Mouse (Mus musculus): ENCODE measurements around the gene Stxbp2. TPM values are rescaled to one million over a fixed set of nuclear protein-coding genes. Genes with fewer than 3 reads are reported as not detected.

Stxbp2 gene
- polyA plus RNA-seq, 1 experiment from 2014 or later, result 105 TPM

DNA sequence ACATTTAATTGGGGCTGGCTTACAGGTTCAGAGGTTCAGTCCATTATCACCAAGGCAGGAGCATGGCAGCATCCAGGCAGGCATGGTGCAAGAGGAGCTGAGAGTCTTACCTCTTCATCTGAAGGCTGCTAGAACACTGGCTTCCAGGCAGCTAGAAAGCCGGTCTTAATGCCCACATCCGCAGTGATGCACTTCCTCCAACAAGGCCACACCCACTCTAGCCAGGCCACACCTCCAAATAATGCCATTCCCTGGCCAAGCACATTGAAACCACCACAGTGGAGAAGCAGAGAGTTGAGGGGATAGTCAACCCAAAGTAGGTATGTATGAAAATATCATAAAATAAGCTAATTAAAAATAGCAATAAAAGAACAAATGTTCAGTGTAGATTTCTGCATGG lies 39.6 kb downstream of the Stxbp2 start:
- Histone ChIP-seq H3K9me3 (no peaks in the 10 kb centered on the region), H3K4me1 (no peaks in the 10 kb centered on the region), H3K4me3 (replicated peaks) (no peak overlapping the region), H3K27ac (no peak overlapping the region), H3K36me3 (no peaks in the 10 kb centered on the region), H3K4me2 (no peak overlapping the region), H3K27me3 (replicated peaks) (no peaks in the 10 kb centered on the region), H3K9ac (no peak overlapping the region)
- WGBS, result 77% methylated on average over 2 of the region's 2 CpGs
- no peak for ATAC-seq (ENCODE audit: insufficient read depth, low FRiP score, low read depth)

DNA sequence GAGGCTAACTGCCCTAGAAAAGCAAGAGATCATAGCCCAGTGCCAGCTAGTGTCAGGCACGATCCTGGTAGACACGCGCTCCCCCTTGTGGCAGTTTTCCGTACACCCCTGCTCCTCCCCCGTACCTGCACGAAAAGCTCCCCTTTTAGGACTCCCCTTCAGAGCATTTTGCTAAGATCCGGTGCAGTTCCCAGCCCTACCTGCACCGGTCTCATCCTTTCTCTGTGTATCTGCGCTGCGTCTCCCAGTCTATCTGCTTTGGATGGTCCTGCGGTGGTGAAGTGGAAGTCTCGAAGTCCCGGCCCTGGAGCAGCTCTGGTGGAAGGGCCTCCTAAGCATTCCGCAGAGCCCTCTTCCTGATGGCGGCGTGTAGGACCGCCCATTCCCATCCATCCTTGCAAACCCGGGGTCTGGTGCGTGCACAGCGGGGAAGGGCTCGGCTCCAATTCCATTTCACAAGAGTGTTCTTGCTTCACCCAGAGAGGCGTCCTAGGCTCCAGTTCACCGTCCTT lies 41.3 kb downstream of the Stxbp2 start, which contains the start of gene Fcor:
Fcor (minus strand) TSS at position 383 of the 512 bp plus-strand sequence.
- H3K36me3 ChIP-seq, result no peaks in the 10 kb centered on the region
- WGBS, result under 1% methylated on average over 23 of the region's 23 CpGs
- peak within 1 kb of the TSS; percentile 63 for H3K4me3 ChIP-seq (replicated peaks)
- H3K9ac ChIP-seq, result peak within 1 kb of the TSS; percentile 40; the same call in 1 of the 2 replicates
- H3K4me1 ChIP-seq, result no peaks in the 10 kb centered on the region
- H3K27ac ChIP-seq, result peak within 1 kb of the TSS; percentile 59; the same call in 1 of the 2 replicates
- no peaks in the 10 kb centered on the region for H3K9me3 ChIP-seq
- peak; percentile 77 for ATAC-seq (ENCODE audit: insufficient read depth, low FRiP score, low read depth)
- H3K27me3 ChIP-seq (replicated peaks), result no peaks in the 10 kb centered on the region
- peak within 1 kb of the TSS; percentile 91 for H3K4me2 ChIP-seq

DNA sequence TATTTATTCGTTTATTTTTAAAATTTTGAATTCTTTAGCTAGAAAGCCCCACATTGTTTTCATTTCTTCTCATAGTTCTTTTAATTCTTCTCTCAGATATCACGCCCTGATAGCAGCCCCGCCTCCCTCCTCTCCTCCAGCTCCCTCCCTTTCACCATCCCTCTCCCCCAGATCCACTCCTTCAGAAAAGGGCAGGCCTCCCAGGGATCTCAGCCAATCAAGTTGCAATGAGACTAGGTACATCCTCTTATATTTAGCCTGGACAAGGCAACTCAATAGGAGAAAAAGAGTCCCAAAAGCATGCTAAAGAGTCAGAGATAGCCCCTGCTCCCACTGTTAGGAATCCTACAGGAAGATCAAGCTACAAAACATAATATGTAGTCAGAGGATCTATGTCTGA lies 43.9 kb downstream of the Stxbp2 start:
- 47% methylated on average over 3 of the region's 3 CpGs for WGBS
- Histone ChIP-seq H3K9ac (no peak overlapping the region), H3K4me3 (replicated peaks) (no peak overlapping the region), H3K27ac (no peak overlapping the region), H3K36me3 (peaks cover 11% of the 10 kb centered on the region), H3K4me1 (peaks cover 11% of the 10 kb centered on the region; the same call in 1 of the 2 replicates), H3K9me3 (no peaks in the 10 kb centered on the region), H3K27me3 (replicated peaks) (no peaks in the 10 kb centered on the region), H3K4me2 (no peak overlapping the region)
- ATAC-seq (ENCODE audit: insufficient read depth, low FRiP score, low read depth), result no peak

DNA sequence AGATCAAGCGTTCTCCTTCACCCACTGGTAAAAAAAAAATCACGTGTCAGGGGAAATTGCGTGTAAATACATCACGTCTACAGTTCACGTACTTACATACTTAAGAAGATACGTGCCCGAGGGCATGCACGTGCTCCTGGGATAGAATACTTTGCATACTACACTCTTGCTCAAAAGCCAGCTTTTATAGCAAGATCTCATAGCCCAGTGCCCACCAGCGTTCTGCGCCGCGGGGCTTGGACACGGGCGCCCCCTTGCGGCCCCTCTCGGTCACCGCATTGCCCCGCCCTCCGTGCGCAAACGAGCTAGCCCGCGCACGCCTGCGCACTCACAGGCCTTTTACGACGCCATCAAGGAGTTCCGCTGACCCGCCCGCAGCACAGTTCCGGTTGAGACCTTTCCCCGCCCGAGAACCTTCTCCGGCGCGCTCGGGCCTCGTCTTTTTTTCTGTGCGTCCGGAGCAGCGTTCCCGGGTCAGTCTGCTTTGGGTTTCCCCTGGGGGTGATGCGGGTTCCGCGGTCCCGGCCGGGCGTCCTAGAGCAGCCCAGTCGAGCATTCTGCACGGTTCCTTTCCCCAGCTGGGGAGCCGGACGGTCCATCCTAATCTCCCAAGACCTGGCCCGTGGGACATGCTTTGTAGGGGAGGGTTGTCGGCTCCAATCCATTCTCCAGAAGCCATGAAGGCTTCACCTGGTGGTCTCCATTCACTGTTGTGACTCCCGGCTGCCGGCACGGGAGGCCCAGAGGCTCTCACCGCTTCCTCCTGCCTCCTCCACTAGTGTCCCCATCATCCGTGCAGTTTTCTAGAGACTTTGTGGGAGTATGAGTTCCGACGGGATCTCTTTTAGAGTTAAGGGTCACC lies 45.6 kb downstream of the Stxbp2 start, which contains the start of gene Trappc5:
Trappc5 (plus strand) TSS at position 169 of the 862 bp plus-strand sequence.
- Histone ChIP-seq H3K36me3 (peaks cover 25% of the 10 kb centered on the region), H3K27me3 (replicated peaks) (no peaks in the 10 kb centered on the region), H3K4me3 (replicated peaks) (peak within 1 kb of the TSS; percentile 93), H3K4me2 (peak within 1 kb of the TSS; percentile 63), H3K9me3 (no peaks in the 10 kb centered on the region), H3K27ac (peak within 1 kb of the TSS; percentile 96), H3K9ac (peak within 1 kb of the TSS; percentile 86), H3K4me1 (peaks cover 11% of the 10 kb centered on the region; the same call in 1 of the 2 replicates)
- peak; percentile 87 for ATAC-seq (ENCODE audit: insufficient read depth, low FRiP score, low read depth)
- whole genome bisulfite sequencing, result under 1% methylated on average over 61 of the region's 61 CpGs

DNA sequence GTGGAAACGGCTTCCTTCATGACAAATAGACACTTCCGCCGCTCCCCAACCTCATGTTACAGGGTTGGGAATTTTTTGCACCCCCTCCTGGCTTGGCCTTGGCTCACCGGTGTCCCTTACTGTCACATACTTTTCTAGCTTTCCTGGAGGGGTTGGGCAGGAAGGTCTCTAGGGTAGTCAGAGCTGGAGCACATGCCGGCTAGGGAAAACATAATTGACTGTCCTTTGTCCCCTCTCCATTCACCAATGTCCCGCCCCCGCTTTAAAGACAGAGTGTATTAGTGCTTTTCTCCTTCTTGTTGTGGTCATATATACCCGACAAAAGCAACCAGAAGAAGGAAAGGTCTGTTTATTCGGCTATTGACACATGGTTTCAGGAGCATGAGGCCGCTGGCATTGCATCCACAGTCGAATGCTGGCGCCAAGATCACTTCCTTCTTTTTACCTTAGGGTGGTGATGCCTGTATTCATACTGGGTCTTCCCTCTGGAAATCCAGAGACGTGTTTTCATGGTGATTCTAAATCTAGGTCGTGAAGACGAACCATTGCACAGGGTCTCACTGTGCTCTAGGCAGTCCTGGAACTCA lies 46.3 kb downstream of the Stxbp2 start:
- H3K4me1 ChIP-seq, result peaks cover 11% of the 10 kb centered on the region; the same call in 1 of the 2 replicates
- no peaks in the 10 kb centered on the region for H3K27me3 ChIP-seq (replicated peaks)
- peaks cover 25% of the 10 kb centered on the region for H3K36me3 ChIP-seq
- H3K9me3 ChIP-seq, result no peaks in the 10 kb centered on the region
- H3K4me3 ChIP-seq (replicated peaks), result peak overlapping the region; percentile 93
- H3K9ac ChIP-seq, result peak overlapping the region; percentile 86
- peak overlapping the region; percentile 63 for H3K4me2 ChIP-seq
- H3K27ac ChIP-seq, result peak overlapping the region; percentile 96
- 0 out of 2 replicates have a peak, but pooled peaks have one; percentile 4 for ATAC-seq (ENCODE audit: insufficient read depth, low FRiP score, low read depth)
- 5% methylated on average over 15 of the region's 15 CpGs for WGBS

DNA sequence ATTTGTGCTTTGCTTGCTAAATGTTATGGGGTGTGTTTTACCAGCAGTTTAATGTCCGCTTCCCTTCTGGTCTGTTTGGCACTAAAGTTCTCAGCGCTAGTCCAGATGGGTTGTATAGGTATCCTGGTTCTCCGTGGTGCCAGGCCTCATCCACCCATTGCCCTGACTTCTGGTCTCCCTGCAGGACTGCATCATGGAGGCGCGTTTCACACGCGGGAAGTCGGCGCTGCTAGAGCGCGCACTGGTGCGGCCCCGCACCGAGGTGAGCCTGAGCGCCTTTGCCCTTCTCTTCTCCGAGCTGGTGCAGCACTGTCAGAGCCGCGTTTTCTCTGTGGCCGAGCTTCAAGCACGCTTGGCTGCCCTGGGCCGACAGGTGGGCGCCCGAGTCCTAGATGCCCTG lies 48.1 kb downstream of the Stxbp2 start:
- no peaks in the 10 kb centered on the region for H3K9me3 ChIP-seq
- H3K9ac ChIP-seq, result no peak overlapping the region
- no peaks in the 10 kb centered on the region for H3K27me3 ChIP-seq (replicated peaks)
- H3K4me3 ChIP-seq (replicated peaks), result no peak overlapping the region
- no peak overlapping the region for H3K27ac ChIP-seq
- peaks cover 25% of the 10 kb centered on the region for H3K36me3 ChIP-seq
- no peak for ATAC-seq (ENCODE audit: insufficient read depth, low FRiP score, low read depth)
- peaks cover 11% of the 10 kb centered on the region; the same call in 1 of the 2 replicates for H3K4me1 ChIP-seq
- WGBS, result 95% methylated on average over 23 of the region's 23 CpGs
- no peak overlapping the region for H3K4me2 ChIP-seq

DNA sequence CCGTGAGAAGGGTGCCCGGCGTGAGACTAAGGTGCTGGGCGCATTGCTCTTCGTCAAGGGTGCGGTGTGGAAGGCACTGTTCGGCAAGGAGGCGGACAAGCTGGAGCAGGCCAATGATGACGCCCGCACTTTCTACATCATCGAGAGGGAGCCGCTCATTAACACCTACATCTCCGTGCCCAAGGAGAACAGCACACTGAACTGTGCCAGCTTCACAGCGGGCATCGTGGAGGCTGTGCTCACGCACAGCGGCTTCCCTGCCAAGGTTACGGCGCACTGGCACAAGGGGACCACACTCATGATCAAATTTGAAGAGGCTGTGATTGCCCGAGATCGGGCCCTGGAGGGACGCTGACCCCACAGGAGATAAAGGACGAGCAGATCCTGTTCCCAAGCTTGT lies 48.5 kb downstream of the Stxbp2 start:
- H3K4me2 ChIP-seq, result no peak overlapping the region
- no peak overlapping the region for H3K9ac ChIP-seq
- WGBS, result 97% methylated on average over 23 of the region's 23 CpGs
- H3K4me3 ChIP-seq (replicated peaks), result no peak overlapping the region
- no peaks in the 10 kb centered on the region for H3K9me3 ChIP-seq
- H3K4me1 ChIP-seq, result peaks cover 11% of the 10 kb centered on the region; the same call in 1 of the 2 replicates
- H3K27ac ChIP-seq, result no peak overlapping the region
- ATAC-seq (ENCODE audit: insufficient read depth, low FRiP score, low read depth), result no peak
- H3K36me3 ChIP-seq, result peaks cover 25% of the 10 kb centered on the region
- no peaks in the 10 kb centered on the region for H3K27me3 ChIP-seq (replicated peaks)

DNA sequence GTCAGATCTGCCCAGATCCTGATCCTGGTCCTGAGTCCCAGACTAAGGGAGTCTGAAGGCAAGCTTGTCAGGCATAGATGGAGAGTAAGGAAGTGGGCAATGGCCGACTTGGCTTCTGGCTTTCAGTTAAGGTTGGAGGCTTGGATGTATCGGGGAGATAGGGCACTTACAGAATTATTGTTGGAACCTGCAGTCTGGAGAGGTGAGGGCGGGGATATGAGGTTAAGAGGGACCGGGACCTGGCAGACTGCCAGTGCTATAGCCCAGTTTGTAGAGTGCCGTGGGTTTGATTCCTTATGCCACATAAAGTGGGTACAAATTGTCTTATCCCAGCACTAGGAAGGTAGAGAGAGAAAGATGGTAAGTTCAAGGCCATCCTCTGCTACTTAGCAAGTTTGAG lies 48.9 kb downstream of the Stxbp2 start:
- 80% methylated on average over 5 of the region's 5 CpGs for whole genome bisulfite sequencing
- H3K27me3 ChIP-seq (replicated peaks), result no peaks in the 10 kb centered on the region
- peaks cover 11% of the 10 kb centered on the region; the same call in 1 of the 2 replicates for H3K4me1 ChIP-seq
- H3K36me3 ChIP-seq, result peaks cover 25% of the 10 kb centered on the region
- H3K4me2 ChIP-seq, result no peak overlapping the region
- no peaks in the 10 kb centered on the region for H3K9me3 ChIP-seq
- ATAC-seq (ENCODE audit: insufficient read depth, low FRiP score, low read depth), result no peak
- no peak overlapping the region for H3K4me3 ChIP-seq (replicated peaks)
- H3K9ac ChIP-seq, result no peak overlapping the region
- no peak overlapping the region for H3K27ac ChIP-seq

DNA sequence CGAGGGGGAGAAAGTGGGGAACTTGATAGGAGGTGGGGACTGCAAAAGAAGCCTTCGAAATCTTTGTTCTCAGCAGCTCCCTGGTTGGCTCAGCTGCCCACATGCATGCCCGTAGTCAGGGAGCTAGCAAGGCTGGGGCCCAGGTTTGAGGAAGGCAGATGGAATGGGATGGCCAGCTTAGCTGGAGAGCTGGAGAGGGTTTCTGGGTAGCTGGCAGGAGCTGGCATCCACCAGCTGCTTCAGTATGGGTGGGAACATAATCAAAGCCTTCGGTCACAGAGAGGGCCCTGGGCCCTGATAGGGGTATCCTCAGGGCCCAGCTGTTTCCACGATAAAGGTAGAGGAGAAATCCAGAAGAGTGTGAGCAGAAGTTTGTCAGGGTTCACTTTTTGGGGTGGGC lies 51.7 kb downstream of the Stxbp2 start:
- H3K4me3 ChIP-seq (replicated peaks), result no peak overlapping the region
- no peak overlapping the region for H3K9ac ChIP-seq
- H3K9me3 ChIP-seq, result no peaks in the 10 kb centered on the region
- no peak for ATAC-seq (ENCODE audit: insufficient read depth, low FRiP score, low read depth)
- H3K27me3 ChIP-seq (replicated peaks), result no peaks in the 10 kb centered on the region
- peaks cover 25% of the 10 kb centered on the region for H3K36me3 ChIP-seq
- no peak overlapping the region for H3K27ac ChIP-seq
- 83% methylated on average over 5 of the region's 5 CpGs for WGBS
- no peak overlapping the region for H3K4me2 ChIP-seq
- H3K4me1 ChIP-seq, result peaks cover 9% of the 10 kb centered on the region; the same call in 1 of the 2 replicates

DNA sequence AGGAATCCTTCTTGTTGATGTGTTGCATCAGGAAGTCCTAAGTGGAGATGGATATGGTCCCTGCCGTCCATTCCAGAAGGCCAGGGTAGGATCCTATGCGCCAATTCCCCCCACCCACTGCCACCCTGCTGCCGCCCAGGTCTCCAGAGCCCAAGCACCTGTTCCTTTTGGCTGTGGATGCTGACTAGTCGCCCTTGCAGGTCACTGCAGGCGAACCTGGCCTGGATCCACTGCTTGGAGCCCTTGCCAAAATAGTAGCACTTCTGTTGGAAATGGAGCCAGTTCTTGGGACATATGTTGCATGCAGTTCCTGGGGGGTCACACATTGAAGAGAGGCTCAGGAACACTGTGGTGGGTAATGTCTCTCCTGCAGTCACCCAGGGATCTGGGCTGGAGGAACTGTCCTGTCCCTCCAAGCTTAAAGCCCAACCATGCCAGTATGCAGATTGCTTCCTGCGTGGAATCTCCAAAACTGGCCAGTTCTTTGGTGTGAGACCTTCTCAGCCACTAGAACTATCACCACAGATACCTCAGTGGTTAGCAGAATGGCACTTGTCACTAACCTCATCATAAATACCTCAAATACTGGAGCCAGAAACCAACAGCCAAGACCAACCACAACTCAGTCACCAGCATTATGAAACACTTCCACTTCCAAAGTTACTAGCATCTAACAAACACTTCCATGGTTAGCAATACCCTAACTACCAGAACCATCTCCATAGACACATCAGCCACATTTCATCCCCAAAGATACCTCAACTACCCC lies 52.8 kb downstream of the Stxbp2 start:
- H3K27me3 ChIP-seq (replicated peaks), result no peaks in the 10 kb centered on the region
- 0 out of 2 replicates have a peak, but pooled peaks cover 6% of the 10 kb centered on the region for H3K4me1 ChIP-seq
- 72% methylated on average over 6 of the region's 6 CpGs for WGBS
- peaks cover 25% of the 10 kb centered on the region for H3K36me3 ChIP-seq
- ATAC-seq (ENCODE audit: insufficient read depth, low FRiP score, low read depth), result no peak
- no peak overlapping the region for H3K9ac ChIP-seq
- H3K4me2 ChIP-seq, result no peak overlapping the region
- H3K9me3 ChIP-seq, result no peaks in the 10 kb centered on the region
- no peak overlapping the region for H3K4me3 ChIP-seq (replicated peaks)
- no peak overlapping the region for H3K27ac ChIP-seq

DNA sequence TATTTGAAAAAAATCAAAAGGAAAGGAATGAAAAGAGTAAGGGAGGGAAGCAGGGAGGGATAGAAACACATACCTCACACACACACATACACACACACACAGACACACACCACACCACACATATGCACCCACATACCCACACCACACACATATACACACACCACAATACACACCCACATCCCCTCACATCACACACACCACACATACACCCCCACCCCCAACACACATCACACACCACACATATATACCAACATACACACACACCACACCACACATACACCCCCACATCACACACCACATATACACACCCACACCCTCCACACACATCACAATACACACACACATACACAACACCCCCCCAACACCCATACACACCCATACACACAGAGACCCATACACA lies 53.8 kb downstream of the Stxbp2 start:
- ATAC-seq (ENCODE audit: insufficient read depth, low FRiP score, low read depth), result 0 out of 2 replicates have a peak, but pooled peaks have one; percentile 29
- peaks cover 16% of the 10 kb centered on the region for H3K36me3 ChIP-seq

More for the DNA sequence above, 53.8 kb downstream of the Stxbp2 start:
- no peak overlapping the region for H3K4me3 ChIP-seq (replicated peaks)
- H3K27ac ChIP-seq, result no peak overlapping the region
- H3K4me2 ChIP-seq, result no peak overlapping the region
- H3K27me3 ChIP-seq (replicated peaks), result no peaks in the 10 kb centered on the region
- no peaks in the 10 kb centered on the region for H3K9me3 ChIP-seq
- H3K9ac ChIP-seq, result no peak overlapping the region
- 0 out of 2 replicates have a peak, but pooled peaks cover under 1% of the 10 kb centered on the region for H3K4me1 ChIP-seq
